Mouse (Mus musculus) midbrain, embryonic 11.5 days (tissue): ENCODE results near the gene Smarcd1. TPM values are rescaled to one million over a fixed set of nuclear protein-coding genes. Genes with fewer than 3 reads are reported as not detected.

Experiments used
- ATAC-seq: fragments of 200-750 bp; cut with Nextera tagmentation; 2 replicates; pipeline ENCODE4 v1.8.0; 2017; ENCODE audit warnings: moderate TSS enrichment, moderate library complexity; ENCODE audit not compliant: low FRiP score
- DNase-seq: peaks from one replicate; pipeline ENCODE4 v3.0.0; 2015; ENCODE audit warnings: low spot score; ENCODE audit errors: missing footprints
- H3K27ac ChIP-seq: fragments of 300-500 bp; sonication (generic); 2 replicates; pipeline ENCODE4 v1.5.1; 2014; ENCODE audit warnings: low read depth, low read length
- H3K27me3 ChIP-seq: fragments of 300-500 bp; sonication (generic); 2 replicates; pipeline ENCODE4 v1.6.1; 2014; ENCODE audit warnings: mild to moderate bottlenecking, low read length, moderate library complexity, mixed read lengths; ENCODE audit not compliant: control insufficient read depth, insufficient read depth
- H3K36me3 ChIP-seq: fragments of 300-500 bp; sonication (generic); 2 replicates; pipeline ENCODE4 v1.6.1; 2014; ENCODE audit warnings: mild to moderate bottlenecking, low read length, moderate library complexity, mixed read lengths; ENCODE audit not compliant: control insufficient read depth, insufficient read depth
- H3K4me1 ChIP-seq: fragments of 300-500 bp; sonication (generic); 2 replicates; pipeline ENCODE4 v1.6.1; 2014; ENCODE audit warnings: low read length; ENCODE audit not compliant: control insufficient read depth, insufficient read depth
- H3K4me2 ChIP-seq: fragments of 300-500 bp; sonication (generic); 2 replicates; pipeline ENCODE4 v1.6.1; 2014; ENCODE audit warnings: mild to moderate bottlenecking, moderate library complexity
- H3K4me3 ChIP-seq: fragments of 300-500 bp; sonication (generic); 2 replicates; pipeline ENCODE4 v1.5.1; 2014; ENCODE audit warnings: low read depth, low read length
- H3K9ac ChIP-seq: fragments of 300-500 bp; sonication (generic); 2 replicates; pipeline ENCODE4 v1.6.1; 2014; ENCODE audit warnings: low read length
- H3K9me3 ChIP-seq: fragments of 300-500 bp; sonication (generic); 2 replicates; pipeline ENCODE4 v1.6.1; 2016; ENCODE audit warnings: low read length; ENCODE audit not compliant: control insufficient read depth
- WGBS: fragments of 180-500 bp; shearing (Covaris S2); extraction: QIAGEN DNeasy Blood & Tissue Kit; methylation state at CpG from one replicate; pipeline ENCODE4 v1.1.7; 2014; 5-methylcytosine and 5-hydroxymethylcytosine counted together
- polyA plus RNA-seq: library from polyadenylated mRNA; unstranded; fragments of >200 nt; fragmentation: Nextera tagmentation; extraction: Ambion mirVana; gene quantifications from 2 replicates; pipeline ENCODE4 v1.2.1, GENCODE M21; 2014

Smarcd1 gene
- polyA plus RNA-seq, 1 experiment from 2014 or later: 111 TPM

DNA sequence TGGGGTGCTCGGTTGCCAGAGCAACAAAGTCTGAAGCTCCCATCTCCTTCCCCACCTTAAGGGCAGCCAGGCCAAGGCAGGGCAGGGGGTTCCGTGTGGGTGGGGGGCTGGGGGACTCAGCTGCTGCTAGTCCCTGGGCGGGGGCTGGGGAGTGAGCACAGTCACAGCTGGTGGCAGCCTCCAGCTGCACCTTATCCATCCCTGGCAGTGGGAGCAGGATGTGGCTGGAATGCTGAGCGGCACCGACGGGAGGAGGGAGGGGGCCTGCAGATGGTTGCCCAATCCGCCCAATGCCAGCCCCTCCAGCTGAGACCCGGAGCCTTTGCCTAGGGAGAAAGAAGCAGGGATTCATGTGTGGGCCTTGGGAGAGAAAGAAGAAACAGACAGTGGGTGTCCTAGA, 24.8 kb upstream of the Smarcd1 start:
- no peak overlapping the region for H3K4me3 ChIP-seq
- DNase-seq (no peak), ATAC-seq (peak; percentile 54)
- peaks cover 1% of the 10 kb centered on the region; the same call in 1 of the 2 replicates for H3K27me3 ChIP-seq
- no peak overlapping the region for H3K4me2 ChIP-seq
- no peaks in the 10 kb centered on the region for H3K9me3 ChIP-seq
- H3K9ac ChIP-seq: no peak overlapping the region
- H3K4me1 ChIP-seq: peaks cover 14% of the 10 kb centered on the region
- H3K27ac ChIP-seq: peak overlapping the region; percentile 57
- no peaks in the 10 kb centered on the region for H3K36me3 ChIP-seq
- 35% methylated on average over 8 of the region's 8 CpGs for WGBS

GRCm38 (mm10) chr15:99678063-99678800, 23.7 kb upstream of the Smarcd1 start:
- Histone ChIP-seq H3K4me3 (no peak overlapping the region), H3K27ac (no peak overlapping the region), H3K36me3 (no peaks in the 10 kb centered on the region), H3K4me2 (no peak overlapping the region), H3K4me1 (peaks cover 14% of the 10 kb centered on the region), H3K9me3 (no peaks in the 10 kb centered on the region), H3K9ac (no peak overlapping the region), H3K27me3 (no peaks in the 10 kb centered on the region)
- DNase-seq (no peak), ATAC-seq (peak; percentile 62)
- 18% methylated on average over 13 of the region's 13 CpGs for WGBS

DNA sequence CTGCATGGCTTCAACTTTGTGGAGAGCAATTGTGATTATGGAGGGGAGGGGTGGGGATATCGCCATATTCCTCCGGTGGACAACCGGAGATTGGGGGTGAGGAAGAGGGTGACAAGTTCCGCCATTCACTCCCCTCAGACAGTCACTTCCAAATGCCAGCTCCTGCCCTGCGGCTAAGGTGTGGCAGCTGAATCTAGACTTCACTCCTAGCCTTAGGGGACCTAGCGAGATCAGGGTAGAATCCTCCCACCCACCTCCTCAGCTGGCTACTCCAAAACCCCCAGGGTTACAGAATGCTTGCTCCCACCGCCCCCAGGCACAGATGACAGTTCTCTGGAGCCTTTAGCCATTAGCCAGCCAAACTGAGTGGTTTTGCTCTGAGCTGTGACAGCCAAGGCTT, 22.9 kb upstream of the Smarcd1 start:
- WGBS: 66% methylated on average over 7 of the region's 7 CpGs
- Histone ChIP-seq H3K27ac (no peak overlapping the region), H3K4me3 (no peak overlapping the region), H3K4me2 (no peak overlapping the region), H3K4me1 (peaks cover 14% of the 10 kb centered on the region), H3K9ac (no peak overlapping the region), H3K36me3 (no peaks in the 10 kb centered on the region), H3K27me3 (no peaks in the 10 kb centered on the region), H3K9me3 (no peaks in the 10 kb centered on the region)
- no peak for DNase-seq
- ATAC-seq: no peak

- Histone ChIP-seq H3K9ac (no peak overlapping the region), H3K36me3 (no peaks in the 10 kb centered on the region), H3K4me3 (no peak overlapping the region), H3K9me3 (no peaks in the 10 kb centered on the region), H3K4me1 (peaks cover 4% of the 10 kb centered on the region; the same call in 1 of the 2 replicates), H3K4me2 (no peak overlapping the region), H3K27ac (no peak overlapping the region), H3K27me3 (no peaks in the 10 kb centered on the region)
- DNase-seq (no peak), ATAC-seq (no peak)
- WGBS: 95% methylated on average over 7 of the region's 7 CpGs
Observed at GRCm38 (mm10) chr15:99682880-99683279, 19.0 kb upstream of the Smarcd1 start.

DNA sequence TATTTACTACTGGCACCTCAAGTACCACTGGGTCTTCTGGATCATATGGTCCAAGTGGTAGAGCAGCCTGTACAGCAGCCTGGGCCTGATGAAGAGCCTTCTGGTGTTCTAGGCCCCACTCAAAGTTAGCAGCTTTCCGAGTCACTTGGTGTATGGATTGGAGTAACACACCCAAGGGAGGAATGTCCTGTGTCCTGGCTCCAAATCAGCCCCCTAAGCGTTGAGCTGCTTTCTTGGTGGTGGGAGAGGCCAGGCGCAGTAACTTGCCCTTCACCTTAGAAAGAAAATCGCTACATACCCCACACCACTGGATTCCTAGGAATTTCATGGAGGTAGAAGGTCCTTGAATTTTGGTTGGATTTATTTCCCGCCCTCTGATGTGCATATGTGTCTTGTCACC, 17.8 kb upstream of the Smarcd1 start:
- Histone ChIP-seq H3K4me3 (no peak overlapping the region), H3K27ac (no peak overlapping the region), H3K36me3 (no peaks in the 10 kb centered on the region), H3K9ac (no peak overlapping the region), H3K4me1 (no peaks in the 10 kb centered on the region), H3K4me2 (no peak overlapping the region), H3K27me3 (no peaks in the 10 kb centered on the region), H3K9me3 (no peaks in the 10 kb centered on the region)
- ATAC-seq (no peak), DNase-seq (no peak)
- WGBS: 92% methylated on average over 5 of the region's 5 CpGs

DNA sequence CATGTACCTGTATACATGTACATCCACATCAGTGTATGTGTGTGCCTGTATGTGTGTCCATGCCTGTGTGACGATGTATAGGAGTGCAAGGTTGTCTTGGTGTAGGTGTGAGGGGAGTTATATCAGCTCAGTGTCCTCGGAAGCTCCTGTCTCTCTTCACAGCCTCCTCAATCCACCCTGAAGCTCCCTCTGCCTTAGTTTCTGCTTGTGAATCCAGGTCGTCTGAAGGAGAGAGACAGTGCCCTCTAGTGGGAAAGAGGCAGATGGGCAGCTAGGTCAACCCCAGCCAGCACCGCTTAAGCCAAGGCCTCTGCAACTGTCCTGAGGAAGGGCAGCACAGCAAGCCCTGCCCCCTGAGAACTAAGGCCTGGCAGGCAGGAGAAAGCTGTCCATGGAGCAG, 13.2 kb upstream of the Smarcd1 start:
- no peak overlapping the region for H3K9ac ChIP-seq
- no peak overlapping the region for H3K4me3 ChIP-seq
- H3K4me1 ChIP-seq: peaks cover 16% of the 10 kb centered on the region
- no peaks in the 10 kb centered on the region for H3K27me3 ChIP-seq
- 3% methylated on average over 4 of the region's 4 CpGs for WGBS
- H3K36me3 ChIP-seq: no peaks in the 10 kb centered on the region
- DNase-seq (peak; percentile 94), ATAC-seq (peak; percentile 55; the same call in 1 of the 2 replicates)
- no peaks in the 10 kb centered on the region for H3K9me3 ChIP-seq
- no peak overlapping the region for H3K4me2 ChIP-seq
- no peak overlapping the region for H3K27ac ChIP-seq

- no peak for ATAC-seq
- no peak overlapping the region for H3K9ac ChIP-seq
- no peak overlapping the region for H3K4me2 ChIP-seq
- H3K27me3 ChIP-seq: no peaks in the 10 kb centered on the region
- no peaks in the 10 kb centered on the region for H3K9me3 ChIP-seq
- no peak overlapping the region for H3K4me3 ChIP-seq
- peaks cover 19% of the 10 kb centered on the region for H3K4me1 ChIP-seq
- no peaks in the 10 kb centered on the region for H3K36me3 ChIP-seq
- 14% methylated on average over 4 of the region's 4 CpGs for WGBS
- no peak for DNase-seq
- H3K27ac ChIP-seq: no peak overlapping the region
Observed at GRCm38 (mm10) chr15:99690924-99691323, 11.0 kb upstream of the Smarcd1 start.

DNA sequence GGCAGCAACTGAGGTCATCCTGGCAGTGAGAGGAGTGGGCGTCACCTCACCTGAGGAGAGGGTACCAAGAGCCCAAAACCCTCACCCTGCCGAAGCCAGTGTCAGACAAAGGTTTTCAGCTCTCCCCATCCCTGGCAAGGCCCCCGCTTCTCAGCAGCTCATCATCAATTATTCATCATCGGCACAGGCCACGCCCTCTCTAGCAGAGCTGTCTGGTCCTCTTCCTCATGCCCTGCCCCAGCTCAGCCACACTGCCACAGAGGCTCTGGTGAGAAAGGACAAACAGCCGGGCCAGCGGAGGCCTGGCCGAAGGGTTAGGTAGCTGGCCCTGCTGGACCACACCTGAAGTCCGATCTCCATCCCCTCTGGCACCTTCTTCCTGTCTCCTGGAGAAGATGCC, 10.0 kb upstream of the Smarcd1 start:
- H3K27me3 ChIP-seq: 0 out of 2 replicates have a peak, but pooled peaks cover 2% of the 10 kb centered on the region
- DNase-seq (no peak), ATAC-seq (peak; percentile 41)
- 63% methylated on average over 9 of the region's 9 CpGs for WGBS
- H3K4me3 ChIP-seq: no peak overlapping the region
- no peak overlapping the region for H3K27ac ChIP-seq
- H3K9me3 ChIP-seq: no peaks in the 10 kb centered on the region
- no peaks in the 10 kb centered on the region for H3K36me3 ChIP-seq
- H3K9ac ChIP-seq: no peak overlapping the region
- H3K4me1 ChIP-seq: peaks cover 19% of the 10 kb centered on the region
- H3K4me2 ChIP-seq: no peak overlapping the region

GRCm38 (mm10) chr15:99697309-99697708, 4.6 kb upstream of the Smarcd1 start:
- Histone ChIP-seq H3K4me2 (no peak overlapping the region), H3K4me3 (no peak overlapping the region), H3K4me1 (peaks cover 6% of the 10 kb centered on the region; the same call in 1 of the 2 replicates), H3K27me3 (0 out of 2 replicates have a peak, but pooled peaks cover 2% of the 10 kb centered on the region), H3K36me3 (no peaks in the 10 kb centered on the region), H3K27ac (no peak overlapping the region), H3K9ac (no peak overlapping the region), H3K9me3 (no peaks in the 10 kb centered on the region)
- no peak for ATAC-seq
- no peak for DNase-seq
- WGBS: 43% methylated on average over 2 of the region's 2 CpGs
